Mouse (Mus musculus) midbrain, embryonic 16.5 days (tissue): Measurements from ENCODE around the gene Lsm10. TPM values are rescaled to one million over a fixed set of nuclear protein-coding genes. Genes with fewer than 3 reads are reported as not detected.

ENCODE experiments used
- ATAC-seq: fragments of 200-750 bp; cut with Nextera tagmentation; 2 replicates; pipeline ENCODE4 v1.8.0; 2017; ENCODE audit warnings: moderate TSS enrichment
- H3K27ac ChIP-seq: fragments of 300-500 bp; sonication (generic); 2 replicates; pipeline ENCODE4 v1.5.1; 2014; ENCODE audit warnings: mild to moderate bottlenecking, low read length, mixed read lengths
- H3K27me3 ChIP-seq: fragments of 300-500 bp; sonication (generic); 2 replicates; pipeline ENCODE4 v1.6.1; 2014; ENCODE audit warnings: low read depth, low read length, mixed read lengths; ENCODE audit not compliant: control insufficient read depth, insufficient read depth
- H3K36me3 ChIP-seq: fragments of 300-500 bp; sonication (generic); 2 replicates; pipeline ENCODE4 v1.6.1; 2014; ENCODE audit warnings: mild to moderate bottlenecking, low read length, moderate library complexity, mixed read lengths; ENCODE audit not compliant: control insufficient read depth, insufficient read depth
- H3K4me1 ChIP-seq: fragments of 300-500 bp; sonication (generic); 2 replicates; pipeline ENCODE4 v1.6.1; 2014; ENCODE audit warnings: mild to moderate bottlenecking, low read length, mixed read lengths; ENCODE audit not compliant: control insufficient read depth, insufficient read depth
- H3K4me2 ChIP-seq: fragments of 300-500 bp; sonication (generic); 2 replicates; pipeline ENCODE4 v1.6.1; 2014; ENCODE audit warnings: mild to moderate bottlenecking, low read length, mixed read lengths
- H3K4me3 ChIP-seq: fragments of 300-500 bp; sonication (generic); 2 replicates; pipeline ENCODE4 v1.5.1; 2014; ENCODE audit warnings: low read depth, mild to moderate bottlenecking, low read length, moderate library complexity, mixed read lengths
- H3K9ac ChIP-seq: fragments of 300-500 bp; sonication (generic); 2 replicates; pipeline ENCODE4 v1.6.1; 2014; ENCODE audit warnings: low read depth, low read length, mixed read lengths
- H3K9me3 ChIP-seq: fragments of 300-500 bp; sonication (generic); replicated peaks from 2 replicates; pipeline ENCODE4 v1.6.1; 2014; ENCODE audit warnings: mild to moderate bottlenecking, low read length, mixed read lengths; ENCODE audit not compliant: control insufficient read depth, poor library complexity, severe bottlenecking
- WGBS: fragments of 180-500 bp; shearing (Covaris S2); extraction: QIAGEN DNeasy Blood & Tissue Kit; methylation state at CpG from one replicate; pipeline ENCODE4 v1.1.7; 2014; 5-methylcytosine and 5-hydroxymethylcytosine counted together
- polyA plus RNA-seq: library from polyadenylated mRNA; unstranded; fragments of >200 nt; fragmentation: Nextera tagmentation; extraction: Ambion mirVana; gene quantifications from 2 replicates; pipeline ENCODE4 v1.2.1, GENCODE M21; 2015

Gene Lsm10
- polyA plus RNA-seq, 1 experiment from 2014 or later = 63.5 TPM

DNA sequence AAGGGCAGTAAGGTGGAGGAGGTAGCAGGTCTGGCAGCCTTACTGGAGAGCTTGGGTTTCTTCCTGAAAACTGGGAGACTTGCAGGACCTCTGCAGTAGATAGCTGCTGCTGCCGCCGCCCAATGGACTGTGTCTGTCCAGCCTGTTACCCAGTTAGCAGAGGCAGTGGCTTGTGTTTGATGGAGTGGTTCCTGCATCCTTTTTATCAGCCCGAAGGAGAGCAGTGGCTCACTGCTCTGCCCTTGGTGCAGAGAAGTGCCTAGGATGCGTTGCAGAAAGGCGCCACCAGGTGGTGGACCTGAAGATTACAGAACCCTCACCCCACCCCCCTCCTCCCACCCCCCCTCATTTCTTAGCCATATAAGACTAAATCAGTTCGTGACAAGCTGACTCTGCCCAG is 17.5 kb downstream of the Lsm10 start:
- WGBS = 21% methylated on average over 6 of the region's 6 CpGs
- Histone ChIP-seq H3K4me2 (no peak overlapping the region), H3K36me3 (no peaks in the 10 kb centered on the region), H3K4me3 (no peak overlapping the region), H3K4me1 (peaks cover 20% of the 10 kb centered on the region), H3K9ac (no peak overlapping the region), H3K9me3 (no peaks in the 10 kb centered on the region), H3K27me3 (no peaks in the 10 kb centered on the region), H3K27ac (no peak overlapping the region)
- ATAC-seq = no peak

DNA sequence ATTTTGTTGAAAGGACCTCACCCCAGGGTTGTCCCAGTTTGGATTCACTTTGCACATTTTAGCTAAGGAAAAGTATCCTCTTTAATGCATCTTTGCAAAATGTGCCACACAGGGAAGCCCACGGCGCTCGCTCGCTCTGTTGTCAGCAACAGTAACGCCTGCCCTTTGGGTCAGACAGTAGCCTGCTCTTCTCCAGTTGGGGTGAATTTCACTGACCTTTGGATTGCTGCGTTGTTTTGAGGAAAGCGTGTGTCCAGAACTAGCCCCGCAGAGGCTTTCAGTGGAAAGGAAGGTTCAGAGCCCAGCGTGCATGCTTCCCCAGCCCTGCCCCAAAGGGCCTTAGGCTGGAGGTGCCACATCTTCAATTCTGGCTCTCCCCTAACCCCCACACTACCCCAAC is 19.0 kb downstream of the Lsm10 start:
- H3K4me1 ChIP-seq = peaks cover 12% of the 10 kb centered on the region
- no peak overlapping the region for H3K4me3 ChIP-seq
- no peak overlapping the region for H3K9ac ChIP-seq
- no peak overlapping the region for H3K4me2 ChIP-seq
- 84% methylated on average over 9 of the region's 9 CpGs for WGBS
- no peak for ATAC-seq
- H3K36me3 ChIP-seq = no peaks in the 10 kb centered on the region
- no peak overlapping the region for H3K27ac ChIP-seq
- no peaks in the 10 kb centered on the region for H3K27me3 ChIP-seq
- H3K9me3 ChIP-seq = no peaks in the 10 kb centered on the region

DNA sequence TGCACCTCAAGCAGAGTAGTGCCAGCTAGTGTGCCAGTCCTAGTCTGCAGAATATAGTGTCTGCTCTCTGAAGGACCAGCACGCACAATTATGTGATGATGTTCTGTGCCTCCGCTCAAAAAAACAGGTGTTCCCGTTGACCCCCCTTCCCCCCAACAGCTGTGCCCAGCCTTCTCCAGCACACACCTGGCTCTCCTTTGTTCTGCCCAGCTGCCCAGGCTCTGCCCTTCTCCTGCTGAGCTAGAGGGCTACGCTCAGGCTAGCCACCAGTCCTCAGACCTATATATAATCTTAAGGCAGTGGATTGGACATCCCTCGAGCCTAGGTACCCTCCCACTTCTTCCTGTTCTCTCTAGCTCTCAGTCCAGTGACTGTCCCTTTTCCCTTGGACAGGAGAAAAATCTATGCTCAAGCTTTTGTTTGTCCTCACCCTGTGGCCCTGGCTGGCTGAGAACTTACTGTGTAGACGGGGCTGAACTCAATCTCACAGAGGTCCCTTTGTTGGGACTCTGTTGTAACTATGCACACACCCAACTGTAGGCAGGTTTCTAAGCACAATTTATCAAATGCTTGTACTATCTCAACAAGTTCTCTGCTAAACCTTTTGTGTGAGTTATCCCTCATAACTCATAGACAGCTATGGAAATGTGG is 19.6 kb downstream of the Lsm10 start:
- WGBS = 78% methylated on average over 6 of the region's 6 CpGs

DNA sequence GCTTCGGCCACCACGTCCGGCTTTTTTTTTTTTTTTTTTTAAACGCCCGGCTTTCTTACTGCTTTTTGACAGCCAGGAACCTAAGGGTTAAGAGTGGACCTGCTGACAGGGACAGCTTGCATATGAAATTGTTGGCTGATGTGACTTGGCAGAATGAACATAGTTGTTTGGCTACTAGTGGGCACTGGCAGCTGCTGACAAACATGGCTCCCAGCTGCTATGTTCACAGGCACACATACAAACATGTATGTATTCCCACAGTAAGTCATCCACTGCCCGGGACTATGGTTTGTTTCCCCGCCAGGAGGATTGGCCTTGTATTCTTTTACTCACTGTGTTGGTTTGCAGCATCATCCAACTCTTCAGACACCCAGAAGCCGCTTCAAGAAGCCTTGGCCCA is 20.7 kb downstream of the Lsm10 start:
- Histone ChIP-seq H3K9me3 (0 out of 2 replicates have a peak, but pooled peaks cover 4% of the 10 kb centered on the region), H3K4me3 (no peak overlapping the region), H3K9ac (no peak overlapping the region), H3K36me3 (peaks cover 7% of the 10 kb centered on the region; the same call in 1 of the 2 replicates), H3K4me2 (no peak overlapping the region), H3K27ac (no peak overlapping the region), H3K4me1 (peaks cover 2% of the 10 kb centered on the region; the same call in 1 of the 2 replicates), H3K27me3 (no peaks in the 10 kb centered on the region)
- 81% methylated on average over 8 of the region's 8 CpGs for WGBS
- no peak for ATAC-seq

More for the DNA sequence above, 19.6 kb downstream of the Lsm10 start:
- Histone ChIP-seq H3K4me3 (no peak overlapping the region), H3K27ac (no peak overlapping the region), H3K27me3 (no peaks in the 10 kb centered on the region), H3K9me3 (no peaks in the 10 kb centered on the region), H3K4me1 (peaks cover 6% of the 10 kb centered on the region), H3K36me3 (peaks cover 4% of the 10 kb centered on the region; the same call in 1 of the 2 replicates), H3K9ac (no peak overlapping the region), H3K4me2 (no peak overlapping the region)
- no peak for ATAC-seq

DNA sequence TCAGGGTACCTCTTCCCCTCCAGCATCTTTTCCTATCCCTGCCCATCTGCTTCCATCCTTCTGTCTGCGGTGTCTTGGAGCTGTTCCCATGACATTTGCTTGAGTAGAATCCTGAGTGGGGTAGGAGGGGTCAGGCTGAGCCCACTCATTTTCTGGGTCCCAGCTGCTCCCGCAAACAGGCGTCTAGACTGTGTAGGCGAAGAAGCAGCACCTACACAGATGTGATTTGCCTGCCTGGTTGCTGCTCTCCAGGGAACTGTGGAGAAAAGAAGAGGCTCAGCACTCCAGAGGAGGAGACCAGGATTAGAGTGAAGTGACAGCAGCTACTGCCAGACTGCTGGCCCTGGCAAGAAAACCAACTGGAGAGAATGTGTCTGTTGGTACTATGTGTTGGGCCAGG is 22.2 kb downstream of the Lsm10 start:
- Histone ChIP-seq H3K4me1 (peaks cover 2% of the 10 kb centered on the region; the same call in 1 of the 2 replicates), H3K36me3 (peaks cover 7% of the 10 kb centered on the region; the same call in 1 of the 2 replicates), H3K9me3 (0 out of 2 replicates have a peak, but pooled peaks cover 4% of the 10 kb centered on the region), H3K27me3 (no peaks in the 10 kb centered on the region), H3K4me3 (no peak overlapping the region), H3K4me2 (no peak overlapping the region), H3K27ac (no peak overlapping the region), H3K9ac (no peak overlapping the region)
- no peak for ATAC-seq
- 77% methylated on average over 4 of the region's 4 CpGs for WGBS

DNA sequence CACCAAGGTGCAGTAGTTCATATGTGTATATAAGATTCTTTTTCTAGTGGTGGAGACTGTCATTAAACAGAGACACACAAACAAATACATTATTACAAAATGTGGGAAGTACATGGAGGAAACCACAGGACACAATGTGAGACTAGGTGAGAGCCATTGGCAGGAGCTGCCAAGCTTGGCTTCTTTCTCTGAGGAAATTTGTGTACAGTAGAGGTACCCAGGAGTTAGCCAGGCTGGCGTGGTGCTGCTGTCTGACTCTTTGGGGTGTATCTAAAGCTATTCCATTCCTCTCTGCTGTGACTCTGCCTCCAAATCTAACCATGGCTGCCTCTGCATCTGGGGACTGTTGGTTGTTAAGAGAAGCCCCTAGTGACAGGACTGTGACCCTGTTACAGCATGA is 22.6 kb downstream of the Lsm10 start:
- H3K27me3 ChIP-seq = no peaks in the 10 kb centered on the region
- no peak overlapping the region for H3K9ac ChIP-seq
- H3K9me3 ChIP-seq = 0 out of 2 replicates have a peak, but pooled peaks cover 4% of the 10 kb centered on the region
- no peak overlapping the region for H3K27ac ChIP-seq
- H3K4me2 ChIP-seq = no peak overlapping the region
- H3K4me3 ChIP-seq = no peak overlapping the region
- ATAC-seq = no peak
- WGBS = 88% methylated on average over 1 of the region's 1 CpGs
- peaks cover 2% of the 10 kb centered on the region; the same call in 1 of the 2 replicates for H3K4me1 ChIP-seq
- H3K36me3 ChIP-seq = peaks cover 7% of the 10 kb centered on the region; the same call in 1 of the 2 replicates

DNA sequence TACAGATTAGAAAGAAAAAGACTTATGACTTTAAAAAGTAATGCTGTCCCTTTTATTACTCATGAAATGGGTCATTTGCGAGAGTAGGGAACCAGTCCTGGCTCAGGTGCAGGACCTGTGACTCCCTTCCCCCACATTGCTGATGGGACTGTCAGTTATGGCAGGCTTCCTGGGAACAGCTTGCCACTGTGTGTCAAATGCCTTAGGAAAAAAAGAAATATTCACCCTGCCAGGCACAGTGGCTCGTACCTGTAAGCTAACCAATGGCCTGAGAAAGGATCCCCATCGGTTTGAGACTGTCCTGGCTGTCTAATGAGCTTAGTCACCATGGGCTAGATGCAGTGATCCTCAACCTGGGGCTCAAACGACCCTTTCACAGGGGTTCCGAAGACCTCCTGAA is 23.6 kb downstream of the Lsm10 start:
- H3K9ac ChIP-seq = no peak overlapping the region
- H3K27ac ChIP-seq = no peak overlapping the region
- peaks cover 2% of the 10 kb centered on the region; the same call in 1 of the 2 replicates for H3K4me1 ChIP-seq
- no peaks in the 10 kb centered on the region for H3K27me3 ChIP-seq
- H3K4me3 ChIP-seq = no peak overlapping the region
- 0 out of 2 replicates have a peak, but pooled peaks cover 4% of the 10 kb centered on the region for H3K9me3 ChIP-seq
- no peak overlapping the region for H3K4me2 ChIP-seq
- 92% methylated on average over 5 of the region's 5 CpGs for WGBS
- no peak for ATAC-seq
- peaks cover 13% of the 10 kb centered on the region for H3K36me3 ChIP-seq

DNA sequence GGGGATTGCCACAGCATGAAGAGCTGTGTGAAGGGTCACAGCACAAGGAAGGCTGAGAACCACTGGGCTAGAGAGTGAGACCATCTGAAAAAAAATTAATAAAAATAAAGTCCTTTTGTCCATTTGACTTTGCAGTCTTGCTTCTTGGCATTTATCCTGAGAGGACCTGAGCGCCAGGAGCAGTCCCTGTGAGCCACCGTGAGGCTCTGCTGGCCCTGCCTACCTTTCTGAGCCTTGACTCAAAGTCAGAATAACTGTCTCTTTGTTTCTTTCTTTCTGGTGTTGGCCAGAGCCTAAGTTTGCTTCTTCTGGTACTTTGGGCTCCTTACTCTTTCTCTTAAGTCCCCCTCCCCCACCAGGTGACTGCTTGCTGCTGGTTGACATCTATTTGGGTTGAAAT is 24.1 kb downstream of the Lsm10 start:
- no peak overlapping the region for H3K4me3 ChIP-seq
- ATAC-seq = no peak
- 93% methylated on average over 2 of the region's 2 CpGs for WGBS
- no peaks in the 10 kb centered on the region for H3K27me3 ChIP-seq
- peaks cover 2% of the 10 kb centered on the region; the same call in 1 of the 2 replicates for H3K4me1 ChIP-seq
- H3K9me3 ChIP-seq = 0 out of 2 replicates have a peak, but pooled peaks cover 4% of the 10 kb centered on the region
- no peak overlapping the region for H3K4me2 ChIP-seq
- no peak overlapping the region for H3K9ac ChIP-seq
- H3K36me3 ChIP-seq = peaks cover 16% of the 10 kb centered on the region
- H3K27ac ChIP-seq = no peak overlapping the region

DNA sequence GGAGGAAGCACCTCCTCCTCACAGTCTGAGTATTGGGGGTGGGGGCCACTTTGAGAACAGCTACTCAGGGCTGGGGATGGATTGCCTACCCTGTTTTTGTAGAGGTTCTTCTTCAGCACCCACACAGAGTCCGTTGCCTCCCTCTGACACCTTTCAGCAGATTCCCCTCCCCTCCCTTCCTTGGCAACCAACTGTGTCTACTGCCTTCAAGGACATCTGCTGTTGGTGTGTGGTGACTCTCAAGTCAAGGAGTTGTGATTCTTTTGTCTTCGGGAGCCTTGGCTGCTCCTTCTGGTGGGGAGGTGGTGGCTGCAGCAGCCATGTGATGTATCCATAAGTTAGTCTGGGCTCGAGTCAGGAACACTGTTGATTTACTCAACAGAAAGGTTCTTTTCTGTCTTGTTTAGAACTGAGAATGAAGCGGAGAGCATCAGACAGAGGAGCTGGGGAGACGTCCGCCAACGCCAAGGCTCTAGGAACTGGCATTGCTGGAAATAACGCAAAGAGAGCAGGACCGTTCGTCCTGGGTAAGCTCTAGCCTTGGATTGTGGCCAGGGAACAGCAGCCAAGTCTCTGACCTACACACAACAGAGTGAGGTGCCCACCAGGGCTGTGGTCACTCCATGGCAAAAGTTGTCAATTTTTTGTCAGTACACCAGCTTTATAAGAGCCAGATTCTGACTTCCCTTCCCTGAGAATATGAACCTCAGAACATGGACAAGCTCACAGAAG is 27.1 kb downstream of the Lsm10 start:
- peaks cover 22% of the 10 kb centered on the region for H3K36me3 ChIP-seq
- no peak overlapping the region for H3K27ac ChIP-seq
- no peak overlapping the region for H3K9ac ChIP-seq
- 0 out of 2 replicates have a peak, but pooled peaks cover 4% of the 10 kb centered on the region for H3K9me3 ChIP-seq
- H3K4me2 ChIP-seq = no peak overlapping the region
- ATAC-seq = no peak
- WGBS = 83% methylated on average over 10 of the region's 10 CpGs
- no peak overlapping the region for H3K4me3 ChIP-seq
- no peaks in the 10 kb centered on the region for H3K27me3 ChIP-seq
- no peaks in the 10 kb centered on the region for H3K4me1 ChIP-seq
